Mouse (Mus musculus) CH12.LX (cell line): ENCODE results near the gene Tradd. TPM values are rescaled to one million over a fixed set of nuclear protein-coding genes. Genes with fewer than 3 reads are reported as not detected.

Source experiments
- DNase-seq: peaks from one replicate; pipeline ENCODE4 v3.0.0-alpha.2; 2013; ENCODE audit errors: extremely low read depth
- H3K27ac ChIP-seq: 2 replicates; pipeline ENCODE4 v1.5.1; 2012; ENCODE audit warnings: low read depth, mild to moderate bottlenecking, control low read depth, moderate library complexity; ENCODE audit not compliant: insufficient read depth
- H3K27me3 ChIP-seq: replicated peaks from 2 replicates; pipeline ENCODE3; 2012; ENCODE audit warnings: inconsistent platforms
- H3K36me3 ChIP-seq, 2 experiments: replicated peaks in 1 of 2; 2 replicates each; pipeline versions ENCODE3 to v1.6.1; 2012; ENCODE audit warnings: inconsistent platforms in 1 of 2, low read length in 1 of 2, mild to moderate bottlenecking in 1 of 2, mixed read lengths in 1 of 2, moderate library complexity in 1 of 2; ENCODE audit not compliant: control insufficient read depth in 1 of 2, insufficient read depth in 1 of 2
- H3K4me1 ChIP-seq, 2 experiments: 2 replicates each; pipeline ENCODE4 v1.6.1; 2012; ENCODE audit warnings: inconsistent platforms in 1 of 2, moderate library complexity in 1 of 2; ENCODE audit not compliant: insufficient read depth in 2 of 2, control insufficient read depth in 1 of 2
- H3K4me2 ChIP-seq: 2 replicates; pipeline ENCODE4 v1.6.1; 2012; ENCODE audit warnings: low read depth, mild to moderate bottlenecking, control low read depth; ENCODE audit not compliant: poor library complexity, insufficient read depth, severe bottlenecking
- H3K4me3 ChIP-seq, 3 experiments: fragments of 150-350 bp in 1 of 3; sonication (generic) in 1 of 3; replicated peaks in 1 of 3; 2 replicates each; pipeline versions ENCODE3 to v1.5.1; 2011 to 2012; ENCODE audit warnings: low read depth in 2 of 3, low read length in 2 of 3, mild to moderate bottlenecking in 2 of 3, moderate library complexity in 2 of 3, control low read depth in 1 of 3, improper control_type of control experiment in 1 of 3, inconsistent platforms in 1 of 3, mixed read lengths in 1 of 3; ENCODE audit not compliant: poor library complexity in 1 of 3
- H3K79me2 ChIP-seq: replicated peaks from 2 replicates; pipeline ENCODE4 v1.6.1; 2012; ENCODE audit warnings: mild to moderate bottlenecking, moderate library complexity; ENCODE audit not compliant: control insufficient read depth, poor library complexity, insufficient read depth, severe bottlenecking; ENCODE audit errors: extremely low read depth
- H3K9ac ChIP-seq: 2 replicates; pipeline ENCODE4 v1.6.1; 2012; ENCODE audit warnings: low read depth, mild to moderate bottlenecking, control low read depth, moderate library complexity; ENCODE audit not compliant: insufficient read depth
- H3K9me3 ChIP-seq: replicated peaks from 2 replicates; pipeline ENCODE3; 2012; ENCODE audit warnings: low read length, inconsistent platforms, mixed read lengths
- CHD2 ChIP-seq: IDR thresholded peaks from 2 replicates; pipeline ENCODE4 v1.6.1; 2011; ENCODE audit warnings: low read length, improper control_type of control experiment
- EP300 ChIP-seq: IDR thresholded peaks from 2 replicates; pipeline ENCODE4 v1.6.1; 2011; ENCODE audit warnings: low read length, improper control_type of control experiment
- GABPA ChIP-seq: IDR thresholded peaks from 2 replicates; pipeline ENCODE4 v1.6.1; 2012; ENCODE audit warnings: low read depth, low read length, improper control_type of control experiment, inconsistent platforms; ENCODE audit not compliant: insufficient replicate concordance
- JUN ChIP-seq: IDR thresholded peaks from 2 replicates; pipeline ENCODE4 v1.6.1; 2011; ENCODE audit warnings: low read depth, mild to moderate bottlenecking, low read length, improper control_type of control experiment, moderate library complexity; ENCODE audit not compliant: insufficient read depth
- MAX ChIP-seq: IDR thresholded peaks from 2 replicates; pipeline ENCODE4 v1.6.1; 2011; ENCODE audit warnings: low read length, improper control_type of control experiment
- MXI1 ChIP-seq: IDR thresholded peaks from 2 replicates; pipeline ENCODE4 v1.6.1; 2011; ENCODE audit warnings: mild to moderate bottlenecking, low read depth, low read length, improper control_type of control experiment
- NRF1 ChIP-seq: IDR thresholded peaks from 2 replicates; pipeline ENCODE4 v1.6.1; 2014; ENCODE audit warnings: low read depth, mild to moderate bottlenecking, inconsistent platforms, low read length, improper control_type of control experiment, moderate library complexity
- POLR2A ChIP-seq: IDR thresholded peaks from 2 replicates; pipeline ENCODE4 v1.6.1; 2011; ENCODE audit warnings: low read depth, mild to moderate bottlenecking, improper control_type of control experiment, low read length
- RAD21 ChIP-seq: IDR thresholded peaks from 2 replicates; pipeline ENCODE4 v1.6.1; 2011; ENCODE audit warnings: low read depth, mild to moderate bottlenecking, low read length, improper control_type of control experiment, moderate library complexity
- RCOR1 ChIP-seq: conservative IDR thresholded peaks from 2 replicates; pipeline ENCODE4 v1.6.1; 2012; ENCODE audit warnings: low read depth, mild to moderate bottlenecking, inconsistent platforms, low read length, improper control_type of control experiment
- UBTF ChIP-seq: IDR thresholded peaks from 2 replicates; pipeline ENCODE4 v1.6.1; 2012; ENCODE audit warnings: low read depth, mild to moderate bottlenecking, inconsistent platforms, low read length, improper control_type of control experiment, moderate library complexity
- USF1 ChIP-seq: IDR thresholded peaks from 2 replicates; pipeline ENCODE4 v1.6.1; 2014; ENCODE audit warnings: low read depth, mild to moderate bottlenecking, inconsistent platforms, low read length, improper control_type of control experiment
- USF2 ChIP-seq: conservative IDR thresholded peaks from 2 replicates; pipeline ENCODE4 v1.6.1; 2011; ENCODE audit warnings: low read depth, low read length, improper control_type of control experiment
- ZKSCAN1 ChIP-seq: IDR thresholded peaks from 2 replicates; pipeline ENCODE4 v1.6.1; 2012; ENCODE audit warnings: low read depth, inconsistent platforms, low read length, improper control_type of control experiment, borderline replicate concordance
- ZMIZ1 ChIP-seq: IDR thresholded peaks from 2 replicates; pipeline ENCODE4 v1.6.1; 2012; ENCODE audit warnings: low read depth, mild to moderate bottlenecking, inconsistent platforms, low read length, improper control_type of control experiment
- dilution Hi-C: fragments of 300-500 bp; cut with MboI; formaldehyde crosslinking; loops from 2 replicates; pipeline ENCODE4 v1.14.3; 2020; ENCODE audit warnings: low sequenced_read_pairs; ENCODE audit not compliant: extremely low pct_unique_long_range_greater_than_20kb, extremely low pct_ligation_motif_present
- in situ Hi-C: fragments of 300-500 bp; cut with MboI; formaldehyde crosslinking; loops from 3 replicates; pipeline ENCODE4 v1.14.3; 2019; ENCODE audit warnings: low sequenced_read_pairs, low pct_ligation_motif_present, low pct_unique_long_range_greater_than_20kb, mixed read lengths
- polyA plus RNA-seq: library from polyadenylated mRNA; unstranded; fragments of >175 nt; gene quantifications from 2 replicates; pipeline ENCODE4 v1.2.1, GENCODE M21; 2012; ENCODE audit warnings: low read depth; ENCODE audit not compliant: insufficient read length
- total RNA-seq, 2 experiments: library from RNA; depleted of rRNA; stranded (reverse); fragments of 300-350 nt in 1 of 2; fragments of >200 nt in 1 of 2; gene quantifications; 2 replicates each; pipeline ENCODE4 v1.2.3; 2012 to 2014

The Tradd gene
- total and polyA plus RNA-seq, 3 experiments, result 18.6 to 30.8 (median 20.4) TPM

- DNase-seq, result no peak
- Histone ChIP-seq H3K4me3 (no peak overlapping the region), H3K4me1 (peaks cover 0 to 2% of the 10 kb centered on the region in 2 experiments; a peak in 2 of 4 replicates), H3K9me3 (peaks cover 2% of the 10 kb centered on the region), H3K27ac (no peak overlapping the region), H3K36me3 (peaks cover 89 to 99% of the 10 kb centered on the region in 2 experiments), H3K9ac (no peak overlapping the region), H3K79me2 (no peaks in the 10 kb centered on the region), H3K4me2 (no peak overlapping the region), H3K27me3 (no peaks in the 10 kb centered on the region)
- dilution Hi-C loops (no loop called here), in situ Hi-C loops (no loop called here)
- TF ChIP-seq CHD2 (no peak), JUN (no peak), MAX (no peak)
Observed at GRCm38 (mm10) chr8:105311718-105312117, 47.3 kb upstream of the Tradd start.

- dilution Hi-C loops (no loop called here), in situ Hi-C loops (no loop called here)
- Histone ChIP-seq H3K36me3 (peaks cover 90 to 99% of the 10 kb centered on the region in 2 experiments), H3K27me3 (no peaks in the 10 kb centered on the region), H3K4me1 (peaks cover 0 to 17% of the 10 kb centered on the region in 2 experiments; a peak in 2 of 4 replicates), H3K27ac (no peak overlapping the region), H3K4me2 (no peak overlapping the region), H3K9me3 (peaks cover 2% of the 10 kb centered on the region), H3K79me2 (no peaks in the 10 kb centered on the region), H3K9ac (no peak overlapping the region), H3K4me3 (no peak overlapping the region)
- TF ChIP-seq ZKSCAN1 (no peak), RAD21 (no peak), EP300 (no peak), POLR2A (no peak), ZMIZ1 (no peak), GABPA (no peak), USF2 (no peak), RCOR1 (no peak), MXI1 (no peak), UBTF (no peak), NRF1 (no peak), USF1 (no peak)
- no peak for DNase-seq
Observed at GRCm38 (mm10) chr8:105310118-105310517, 45.7 kb upstream of the Tradd start.
